Mouse (Mus musculus): Measurements from ENCODE around the gene Actl11. TPM values are rescaled to one million over a fixed set of nuclear protein-coding genes. Genes with fewer than 3 reads are reported as not detected.

Actl11 gene
- polyA plus RNA-seq, 1 experiment from 2014 or later: not detected

DNA sequence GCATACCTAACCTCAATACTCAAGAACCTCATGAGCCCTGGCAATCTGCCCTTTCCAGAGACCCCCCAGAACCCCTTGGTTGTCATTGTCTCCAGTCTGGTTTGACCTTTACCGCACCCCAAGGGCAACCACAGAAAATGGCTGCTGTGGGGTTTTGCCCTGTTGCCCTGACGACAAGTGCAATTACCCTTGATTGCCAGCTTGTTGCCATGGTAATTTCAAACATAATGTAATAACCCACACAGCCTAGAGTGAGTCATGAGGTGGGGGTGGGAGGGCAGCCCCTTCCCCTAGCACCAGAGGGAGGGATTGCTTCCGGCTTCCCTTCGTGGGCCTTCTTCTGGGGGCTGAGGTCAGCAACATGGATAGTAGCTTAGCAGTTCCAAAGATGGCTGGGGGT is 4.0 kb downstream of the Actl11 start:
- H3K4me2 ChIP-seq (replicated peaks; ENCODE audit: low read depth, low read length): no peak overlapping the region
- no peak for ATAC-seq (ENCODE audit: low FRiP score, low TSS enrichment)
- H3K27ac ChIP-seq (ENCODE audit: low read depth, low read length): no peak overlapping the region
- no peaks in the 10 kb centered on the region for H3K36me3 ChIP-seq (ENCODE audit: control insufficient read depth, insufficient read depth, low read length)
- peaks cover 16% of the 10 kb centered on the region for H3K27me3 ChIP-seq (ENCODE audit: control insufficient read depth, insufficient read depth, low read length)
- no peak overlapping the region for H3K9ac ChIP-seq (ENCODE audit: low read depth, low read length)
- H3K4me1 ChIP-seq (ENCODE audit: control insufficient read depth, insufficient read depth, low read length): peaks cover 10% of the 10 kb centered on the region; the same call in 1 of the 2 replicates
- no peaks in the 10 kb centered on the region for H3K9me3 ChIP-seq (ENCODE audit: control insufficient read depth, low read length)
- 64% methylated on average over 4 of the region's 4 CpGs for WGBS
- H3K4me3 ChIP-seq (ENCODE audit: low read length): no peak overlapping the region

- no peaks in the 10 kb centered on the region for H3K9me3 ChIP-seq (ENCODE audit: control insufficient read depth, low read length)
- H3K9ac ChIP-seq (ENCODE audit: low read depth, low read length): no peak overlapping the region
- H3K4me1 ChIP-seq (ENCODE audit: control insufficient read depth, insufficient read depth, low read length): peaks cover 10% of the 10 kb centered on the region; the same call in 1 of the 2 replicates
- 81% methylated on average over 11 of the region's 11 CpGs for WGBS
- H3K27ac ChIP-seq (ENCODE audit: low read depth, low read length): no peak overlapping the region
- peaks cover 19% of the 10 kb centered on the region for H3K27me3 ChIP-seq (ENCODE audit: control insufficient read depth, insufficient read depth, low read length)
- no peak overlapping the region for H3K4me3 ChIP-seq (ENCODE audit: low read length)
- no peaks in the 10 kb centered on the region for H3K36me3 ChIP-seq (ENCODE audit: control insufficient read depth, insufficient read depth, low read length)
- ATAC-seq (ENCODE audit: low FRiP score, low TSS enrichment): no peak
- H3K4me2 ChIP-seq (replicated peaks; ENCODE audit: low read depth, low read length): no peak overlapping the region
These were observed 5.9 kb downstream of the Actl11 start for GRCm38 (mm10) chr9:107934146-107934545.

GRCm38 (mm10) chr9:107935374-107935773 is 7.1 kb downstream of the Actl11 start, which contains the start of gene Camkv:
Camkv (plus strand) TSS chr9:107935674.
- H3K4me3 ChIP-seq (ENCODE audit: low read length): peak within 1 kb of the TSS; percentile 49
- no peak for ATAC-seq (ENCODE audit: low FRiP score, low TSS enrichment)
- peak within 1 kb of the TSS; percentile 93 for H3K4me2 ChIP-seq (replicated peaks; ENCODE audit: low read depth, low read length)
- H3K27me3 ChIP-seq (ENCODE audit: control insufficient read depth, insufficient read depth, low read length): peaks cover 19% of the 10 kb centered on the region
- H3K36me3 ChIP-seq (ENCODE audit: control insufficient read depth, insufficient read depth, low read length): no peaks in the 10 kb centered on the region
- peak within 1 kb of the TSS; percentile 50 for H3K9ac ChIP-seq (ENCODE audit: low read depth, low read length)
- 9% methylated on average over 3 of the region's 3 CpGs for WGBS
- H3K9me3 ChIP-seq (ENCODE audit: control insufficient read depth, low read length): no peaks in the 10 kb centered on the region
- peaks cover 10% of the 10 kb centered on the region; the same call in 1 of the 2 replicates for H3K4me1 ChIP-seq (ENCODE audit: control insufficient read depth, insufficient read depth, low read length)
- no peak within 1 kb of the TSS for H3K27ac ChIP-seq (ENCODE audit: low read depth, low read length)

DNA sequence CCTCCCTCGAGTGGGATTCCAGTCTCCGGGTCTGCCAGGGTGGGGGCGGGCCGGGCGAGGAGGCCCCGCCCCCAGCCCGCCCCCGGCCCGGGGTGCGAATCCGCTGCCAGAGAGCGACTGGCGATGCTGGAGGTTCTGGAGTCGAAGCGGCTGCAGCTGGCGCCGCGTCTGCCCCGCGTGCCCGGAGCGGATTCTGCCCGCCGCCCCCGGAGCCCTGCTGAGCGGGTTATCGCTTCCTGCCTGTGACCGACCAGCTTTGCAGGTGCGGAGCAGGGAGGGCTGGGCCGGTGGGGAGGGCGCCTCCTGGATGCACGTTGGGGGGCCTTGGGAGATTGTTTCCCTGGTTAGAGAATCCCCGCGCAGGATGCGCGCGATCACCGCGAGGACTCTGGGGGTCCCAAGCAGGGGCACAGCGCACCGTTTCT is 7.5 kb downstream of the Actl11 start:
- H3K4me2 ChIP-seq (replicated peaks; ENCODE audit: low read depth, low read length): peak overlapping the region; percentile 93
- H3K4me1 ChIP-seq (ENCODE audit: control insufficient read depth, insufficient read depth, low read length): peaks cover 10% of the 10 kb centered on the region; the same call in 1 of the 2 replicates
- no peak overlapping the region for H3K27ac ChIP-seq (ENCODE audit: low read depth, low read length)
- peak overlapping the region; percentile 50 for H3K9ac ChIP-seq (ENCODE audit: low read depth, low read length)
- H3K36me3 ChIP-seq (ENCODE audit: control insufficient read depth, insufficient read depth, low read length): no peaks in the 10 kb centered on the region
- no peaks in the 10 kb centered on the region for H3K9me3 ChIP-seq (ENCODE audit: control insufficient read depth, low read length)
- peaks cover 19% of the 10 kb centered on the region for H3K27me3 ChIP-seq (ENCODE audit: control insufficient read depth, insufficient read depth, low read length)
- peak overlapping the region; percentile 49 for H3K4me3 ChIP-seq (ENCODE audit: low read length)
- peak; percentile 44 for ATAC-seq (ENCODE audit: low FRiP score, low TSS enrichment)
- under 1% methylated on average over 38 of the region's 41 CpGs for WGBS

GRCm38 (mm10) chr9:107936215-107936822 is 8.1 kb downstream of the Actl11 start:
- Histone ChIP-seq H3K36me3 (ENCODE audit: control insufficient read depth, insufficient read depth, low read length) (no peaks in the 10 kb centered on the region), H3K9me3 (ENCODE audit: control insufficient read depth, low read length) (no peaks in the 10 kb centered on the region), H3K4me1 (ENCODE audit: control insufficient read depth, insufficient read depth, low read length) (peaks cover 10% of the 10 kb centered on the region; the same call in 1 of the 2 replicates), H3K4me3 (ENCODE audit: low read length) (peak overlapping the region; percentile 49), H3K27ac (ENCODE audit: low read depth, low read length) (no peak overlapping the region), H3K4me2 (replicated peaks; ENCODE audit: low read depth, low read length) (peak overlapping the region; percentile 93), H3K9ac (ENCODE audit: low read depth, low read length) (peak overlapping the region; percentile 50; the same call in 1 of the 2 replicates), H3K27me3 (ENCODE audit: control insufficient read depth, insufficient read depth, low read length) (peaks cover 19% of the 10 kb centered on the region)
- WGBS: 1% methylated on average over 29 of the region's 29 CpGs
- peak; percentile 45; the same call in 1 of the 2 replicates for ATAC-seq (ENCODE audit: low FRiP score, low TSS enrichment)

DNA sequence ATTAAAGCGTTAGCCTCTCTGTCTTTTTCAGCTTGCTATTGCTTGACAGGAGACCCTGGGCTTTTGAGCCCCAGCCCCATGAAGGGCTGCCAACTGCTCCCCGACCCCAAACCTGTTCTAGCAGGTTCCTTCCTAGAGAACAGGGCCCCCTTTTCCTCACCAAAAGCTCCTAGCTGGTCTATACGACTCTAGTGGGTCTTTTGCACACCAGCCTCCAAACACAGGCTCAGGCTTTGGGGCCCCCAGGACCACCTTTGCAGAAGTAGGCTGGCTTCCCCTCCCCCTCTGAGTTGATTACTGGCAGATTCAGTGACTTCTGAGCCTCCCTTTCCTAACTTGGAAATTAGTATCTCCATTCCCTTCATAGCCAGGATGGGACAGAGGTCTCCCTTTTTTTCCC is 8.6 kb downstream of the Actl11 start:
- ATAC-seq (ENCODE audit: low FRiP score, low TSS enrichment): no peak
- Histone ChIP-seq H3K9me3 (ENCODE audit: control insufficient read depth, low read length) (no peaks in the 10 kb centered on the region), H3K36me3 (ENCODE audit: control insufficient read depth, insufficient read depth, low read length) (no peaks in the 10 kb centered on the region), H3K4me2 (replicated peaks; ENCODE audit: low read depth, low read length) (peak overlapping the region; percentile 93), H3K9ac (ENCODE audit: low read depth, low read length) (no peak overlapping the region), H3K4me3 (ENCODE audit: low read length) (peak overlapping the region; percentile 49), H3K4me1 (ENCODE audit: control insufficient read depth, insufficient read depth, low read length) (peaks cover 10% of the 10 kb centered on the region; the same call in 1 of the 2 replicates), H3K27me3 (ENCODE audit: control insufficient read depth, insufficient read depth, low read length) (peaks cover 19% of the 10 kb centered on the region), H3K27ac (ENCODE audit: low read depth, low read length) (no peak overlapping the region)
- 24% methylated on average over 3 of the region's 3 CpGs for WGBS

DNA sequence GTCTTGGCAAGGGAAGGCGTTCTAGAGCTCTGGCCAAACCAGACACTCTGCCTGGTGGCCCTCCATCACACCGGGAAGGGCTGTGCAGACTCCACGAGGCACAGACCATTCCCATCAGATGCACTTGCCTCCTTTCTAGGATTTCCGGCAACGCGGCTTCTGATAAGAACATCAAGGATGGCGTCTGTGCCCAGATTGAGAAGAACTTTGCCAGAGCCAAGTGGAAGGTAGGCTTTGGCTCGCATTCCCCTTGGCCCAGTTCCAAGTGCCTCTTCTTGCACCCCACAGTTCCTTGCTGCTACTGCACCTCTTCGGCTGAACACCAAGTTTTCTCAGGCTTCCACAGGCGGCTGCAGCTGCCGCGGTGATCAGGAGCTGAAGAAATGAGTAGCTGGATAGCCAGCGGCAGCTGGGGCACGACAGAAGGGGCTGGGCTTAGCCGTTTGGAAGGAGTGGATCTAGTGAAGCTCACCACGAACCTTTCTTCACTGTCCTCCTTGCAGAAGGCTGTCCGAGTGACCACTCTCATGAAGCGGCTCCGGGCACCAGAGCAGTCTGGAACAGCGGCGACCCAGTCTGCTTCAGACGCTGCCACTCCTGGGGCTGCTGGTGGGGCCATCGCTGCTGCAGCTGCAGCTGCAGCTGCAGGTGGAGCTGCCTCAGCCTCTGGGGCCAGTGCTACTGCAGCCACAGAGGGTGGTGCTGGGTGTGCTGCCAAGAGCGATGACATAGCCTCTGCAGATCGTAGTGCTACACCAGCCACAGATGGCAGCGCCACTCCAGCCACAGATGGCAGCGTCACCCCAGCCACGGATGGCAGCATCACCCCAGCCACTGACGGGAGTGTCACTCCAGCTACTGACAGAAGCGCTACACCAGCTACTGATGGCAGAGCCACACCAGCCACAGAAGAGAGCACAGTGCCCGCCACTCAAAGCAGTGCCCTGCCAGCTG is 19.2 kb downstream of the Actl11 start:
- WGBS: 88% methylated on average over 31 of the region's 31 CpGs
- H3K4me2 ChIP-seq (replicated peaks; ENCODE audit: low read depth, low read length): no peak overlapping the region

DNA sequence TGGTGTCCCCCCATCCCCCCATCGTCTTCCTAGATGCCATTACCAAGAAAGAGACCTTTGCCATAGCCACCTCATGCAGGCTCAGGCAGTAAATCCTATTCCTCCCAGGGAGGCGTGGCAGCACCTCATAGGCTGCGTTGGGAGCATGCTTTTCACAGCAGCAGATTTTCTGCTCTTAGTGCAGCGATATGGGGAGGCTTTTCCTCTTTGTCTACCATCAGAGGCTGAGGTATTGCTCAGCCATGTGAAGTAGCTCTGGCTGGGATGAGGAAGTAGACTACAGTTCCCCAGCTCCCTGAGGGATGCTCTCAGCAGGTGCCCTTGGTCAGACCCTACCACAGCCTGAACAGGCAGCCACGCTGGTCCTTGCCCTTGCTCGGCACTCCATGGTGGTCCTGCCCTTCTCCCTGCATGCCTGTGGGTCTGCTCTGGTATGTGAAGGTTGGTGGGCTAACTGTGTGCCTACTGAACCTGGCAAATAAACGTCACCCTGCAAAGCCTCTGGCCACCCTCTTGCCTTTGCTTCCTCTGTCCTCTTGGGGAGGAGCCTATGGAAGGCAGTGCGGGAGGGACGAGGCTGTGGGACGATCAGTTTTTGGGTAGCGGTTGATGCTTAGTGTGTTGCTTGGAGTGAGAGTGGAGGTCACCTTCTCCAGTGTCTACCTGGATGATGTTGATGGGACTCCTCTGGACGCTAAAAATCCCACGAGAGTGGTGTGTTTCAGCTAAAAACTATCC is 21.1 kb downstream of the Actl11 start:
- 84% methylated on average over 13 of the region's 13 CpGs for WGBS

More for the DNA sequence above, 19.2 kb downstream of the Actl11 start:
- no peaks in the 10 kb centered on the region for H3K9me3 ChIP-seq (ENCODE audit: control insufficient read depth, low read length)
- H3K27me3 ChIP-seq (ENCODE audit: control insufficient read depth, insufficient read depth, low read length): no peaks in the 10 kb centered on the region
- no peak overlapping the region for H3K27ac ChIP-seq (ENCODE audit: low read depth, low read length)
- peaks cover 10% of the 10 kb centered on the region; the same call in 1 of the 2 replicates for H3K4me1 ChIP-seq (ENCODE audit: control insufficient read depth, insufficient read depth, low read length)
- H3K36me3 ChIP-seq (ENCODE audit: control insufficient read depth, insufficient read depth, low read length): no peaks in the 10 kb centered on the region
- H3K9ac ChIP-seq (ENCODE audit: low read depth, low read length): no peak overlapping the region
- no peak overlapping the region for H3K4me3 ChIP-seq (ENCODE audit: low read length)
- ATAC-seq (ENCODE audit: low FRiP score, low TSS enrichment): no peak

More for the DNA sequence above, 21.1 kb downstream of the Actl11 start:
- Histone ChIP-seq H3K27me3 (ENCODE audit: control insufficient read depth, insufficient read depth, low read length) (no peaks in the 10 kb centered on the region), H3K27ac (ENCODE audit: low read depth, low read length) (no peak overlapping the region), H3K4me2 (replicated peaks; ENCODE audit: low read depth, low read length) (no peak overlapping the region), H3K4me1 (ENCODE audit: control insufficient read depth, insufficient read depth, low read length) (peaks cover 10% of the 10 kb centered on the region; the same call in 1 of the 2 replicates), H3K9ac (ENCODE audit: low read depth, low read length) (no peak overlapping the region), H3K4me3 (ENCODE audit: low read length) (no peak overlapping the region), H3K9me3 (ENCODE audit: control insufficient read depth, low read length) (no peaks in the 10 kb centered on the region), H3K36me3 (ENCODE audit: control insufficient read depth, insufficient read depth, low read length) (no peaks in the 10 kb centered on the region)
- ATAC-seq (ENCODE audit: low FRiP score, low TSS enrichment): no peak

Data from kidney, embryonic 14.5 days (tissue).